Mouse (Mus musculus) left cerebral cortex, postnatal 14 days (tissue): ENCODE data around the gene Hmga2. TPM values are rescaled to one million over a fixed set of nuclear protein-coding genes. Genes with fewer than 3 reads are reported as not detected.

Source experiments
- DNase-seq, 2 experiments: peaks; one replicate each; pipeline ENCODE4 v3.0.0; 2021 to 2022; ENCODE audit warnings: low spot score in 2 of 2, mixed read lengths in 1 of 2
- intact Hi-C: fragments of 180-260 bp; cut with DNase I; formaldehyde crosslinking; loops from one replicate; pipeline ENCODE4 v1.15.1; 2025
- long read RNA-seq, 2 experiments: library from polyadenylated mRNA; stranded (forward); transcript quantifications; one replicate each; pipeline ENCODE4 v2.0.0; 2021
- total RNA-seq, 2 experiments: library from RNA; stranded (reverse); gene quantifications; 2 replicates each; pipeline ENCODE4 v1.2.3; 2021

The Hmga2 gene
- total RNA-seq = under 1 TPM in 1 of 2 experiments, not detected in 1; 0.11 TPM
- long read RNA-seq, experiment 1 = 0 reads
- long read RNA-seq, experiment 2 = 0 reads

GRCm38 (mm10) chr10:120475601-120476515, at the start of gene Hmga2:
Gene Hmga2 (minus strand): TSS chr10:120476469.
- DNase-seq = no peak
- intact Hi-C loops = no loop called here

- intact Hi-C loops = no loop called here
- no peak for DNase-seq
Observed at GRCm38 (mm10) chr10:120522959-120523358, 46.7 kb upstream of the Hmga2 start.

- intact Hi-C loops = no loop called here
- no peak for DNase-seq
Observed at GRCm38 (mm10) chr10:120521912-120522575, 45.8 kb upstream of the Hmga2 start.

GRCm38 (mm10) chr10:120516311-120516710, 40.0 kb upstream of the Hmga2 start:
- DNase-seq = no peak
- intact Hi-C loops = no loop called here

GRCm38 (mm10) chr10:120513721-120514120, 37.5 kb upstream of the Hmga2 start:
- intact Hi-C loops = no loop called here
- DNase-seq = no peak

GRCm38 (mm10) chr10:120512946-120513345, 36.7 kb upstream of the Hmga2 start:
- intact Hi-C loops = no loop called here

GRCm38 (mm10) chr10:120512121-120512520, 35.9 kb upstream of the Hmga2 start:
- intact Hi-C loops = no loop called here
- DNase-seq = no peak

More at GRCm38 (mm10) chr10:120512946-120513345, 36.7 kb upstream of the Hmga2 start:
- DNase-seq = no peak

- DNase-seq = no peak
- intact Hi-C loops = no loop called here
Observed at GRCm38 (mm10) chr10:120503959-120504358, 27.7 kb upstream of the Hmga2 start.

- DNase-seq = no peak
- intact Hi-C loops = no loop called here
Observed at GRCm38 (mm10) chr10:120500794-120501193, 24.5 kb upstream of the Hmga2 start.

GRCm38 (mm10) chr10:120498086-120498485, 21.8 kb upstream of the Hmga2 start:
- intact Hi-C loops = no loop called here
- no peak for DNase-seq

- DNase-seq = no peak
- intact Hi-C loops = no loop called here
Observed at GRCm38 (mm10) chr10:120494653-120495052, 18.4 kb upstream of the Hmga2 start.

GRCm38 (mm10) chr10:120491477-120491876, 15.2 kb upstream of the Hmga2 start:
- intact Hi-C loops = no loop called here

GRCm38 (mm10) chr10:120489611-120490010, 13.3 kb upstream of the Hmga2 start:
- DNase-seq = no peak
- intact Hi-C loops = no loop called here

More at GRCm38 (mm10) chr10:120491477-120491876, 15.2 kb upstream of the Hmga2 start:
- DNase-seq = no peak

GRCm38 (mm10) chr10:120488526-120488925, 12.3 kb upstream of the Hmga2 start:
- intact Hi-C loops = no loop called here
- no peak for DNase-seq

- intact Hi-C loops = no loop called here
- no peak for DNase-seq
Observed at GRCm38 (mm10) chr10:120487881-120488280, 11.6 kb upstream of the Hmga2 start.

- no peak for DNase-seq
- intact Hi-C loops = no loop called here
Observed at GRCm38 (mm10) chr10:120485461-120485860, 9.2 kb upstream of the Hmga2 start.

GRCm38 (mm10) chr10:120484144-120484543, 7.9 kb upstream of the Hmga2 start:
- no peak for DNase-seq
- intact Hi-C loops = no loop called here

- intact Hi-C loops = no loop called here
- DNase-seq = no peak
Observed at GRCm38 (mm10) chr10:120478164-120478563, 1.9 kb upstream of the Hmga2 start.

GRCm38 (mm10) chr10:120477501-120477900, 1.2 kb upstream of the Hmga2 start:
- intact Hi-C loops = no loop called here
- no peak for DNase-seq

- no peak for DNase-seq
- intact Hi-C loops = no loop called here
Observed at GRCm38 (mm10) chr10:120476516-120477336, 457 bp upstream of the Hmga2 start.
